Mouse (Mus musculus) myocyte (in vitro differentiated cells): Measurements from ENCODE around the gene Mul1.

Source experiments
- CEBPB ChIP-seq: IDR thresholded peaks from 2 replicates; pipeline ENCODE4 v1.6.1; 2011; ENCODE audit warnings: mild to moderate bottlenecking, moderate library complexity; ENCODE audit not compliant: poor library complexity, insufficient read depth, severe bottlenecking
- E2F4 ChIP-seq: IDR thresholded peaks from one replicate; pipeline ENCODE4 v1.6.1; 2011; ENCODE audit warnings: mild to moderate bottlenecking, control low read depth, moderate library complexity; ENCODE audit not compliant: insufficient read depth
- MAX ChIP-seq: IDR thresholded peaks from one replicate; pipeline ENCODE4 v1.6.1; 2011; ENCODE audit warnings: low read depth, mild to moderate bottlenecking, control low read depth
- MYOD1 ChIP-seq, 3 experiments: IDR thresholded peaks; one replicate each; pipeline ENCODE4 v1.6.1; 2011; ENCODE audit warnings: control low read depth in 2 of 3, low read depth in 2 of 3, mild to moderate bottlenecking in 2 of 3, moderate library complexity in 1 of 3; ENCODE audit not compliant: insufficient read length in 2 of 3, control insufficient read depth in 1 of 3
- MYOG ChIP-seq, 3 experiments: IDR thresholded peaks; one replicate each; pipeline ENCODE4 v1.6.1; 2011; ENCODE audit warnings: control low read depth in 2 of 3, low read depth in 2 of 3, mild to moderate bottlenecking in 2 of 3; ENCODE audit not compliant: insufficient read length in 2 of 3, control insufficient read depth in 1 of 3, insufficient read depth in 1 of 3
- POLR2A ChIP-seq: IDR thresholded peaks from one replicate; pipeline ENCODE4 v1.6.1; 2011; ENCODE audit warnings: low read depth, mild to moderate bottlenecking, control low read depth, moderate library complexity; ENCODE audit not compliant: insufficient read length
- POLR2AphosphoS2 ChIP-seq: IDR thresholded peaks from one replicate; pipeline ENCODE4 v1.6.1; 2011; ENCODE audit warnings: low read depth, control low read depth; ENCODE audit not compliant: insufficient read length
- REST ChIP-seq: IDR thresholded peaks from one replicate; pipeline ENCODE4 v1.6.1; 2011; ENCODE audit warnings: mild to moderate bottlenecking, control low read depth, moderate library complexity; ENCODE audit not compliant: insufficient read depth, insufficient read length
- SRF ChIP-seq: IDR thresholded peaks from one replicate; pipeline ENCODE4 v1.6.1; 2011; ENCODE audit warnings: low read depth; ENCODE audit not compliant: control insufficient read depth, insufficient read length
- TCF12 ChIP-seq: IDR thresholded peaks from one replicate; pipeline ENCODE4 v1.6.1; 2011; ENCODE audit warnings: mild to moderate bottlenecking, control low read depth; ENCODE audit not compliant: poor library complexity, insufficient read depth, severe bottlenecking
- TCF3 ChIP-seq: IDR thresholded peaks from one replicate; pipeline ENCODE4 v1.6.1; 2011; ENCODE audit warnings: low read depth, control low read depth; ENCODE audit not compliant: insufficient read length
- USF1 ChIP-seq: IDR thresholded peaks from one replicate; pipeline ENCODE4 v1.6.1; 2011; ENCODE audit warnings: low read depth, mild to moderate bottlenecking, control low read depth, moderate library complexity

DNA sequence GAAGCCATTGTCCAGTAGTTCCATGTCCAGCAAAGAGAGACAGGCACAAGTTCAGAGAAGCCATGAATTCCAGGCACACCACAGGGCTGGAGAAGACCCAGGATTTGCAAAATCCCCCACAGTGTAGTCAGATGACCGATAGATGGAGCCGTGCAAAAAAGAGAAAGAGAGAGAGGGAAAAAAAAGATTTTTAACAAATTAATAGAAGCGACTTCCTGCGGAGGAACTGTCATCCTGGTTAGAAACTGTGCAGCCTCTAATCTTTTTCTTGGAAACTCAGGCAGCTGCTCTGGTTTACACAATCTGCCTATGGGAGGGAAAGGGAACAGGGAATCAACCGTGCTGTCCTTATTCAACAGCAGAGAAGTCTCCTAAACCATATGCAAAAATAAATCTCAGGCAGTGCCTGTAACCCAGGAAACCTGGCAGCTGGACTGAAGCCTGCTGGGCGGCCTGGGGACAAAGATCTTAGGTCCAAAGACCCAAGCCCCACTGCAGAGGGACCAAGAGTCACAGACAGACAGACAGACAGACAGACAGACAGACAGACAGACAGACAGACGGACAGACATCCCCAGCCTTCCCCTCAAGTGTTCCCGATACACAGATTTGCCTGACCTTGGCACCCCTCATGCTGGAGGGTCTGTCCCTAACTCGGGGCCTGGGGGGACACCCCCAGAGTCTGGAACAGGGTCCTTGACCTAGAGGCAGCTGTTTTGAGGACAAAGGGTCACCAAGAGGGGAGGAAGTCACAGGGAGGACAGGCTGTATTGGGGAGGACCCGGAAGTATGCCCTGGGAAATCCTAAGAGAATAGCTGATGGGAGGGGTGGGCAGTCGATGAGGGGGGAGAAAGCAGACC, 28.7 kb downstream of the Mul1 start:
- TF ChIP-seq E2F4, result no peak
- TF ChIP-seq MYOD1 (IDR thresholded peaks at IDR 0.05; ENCODE audit: control insufficient read depth in 1 of 3, insufficient read length in 2 of 3, low read depth in 2 of 3), result no peak
- TF ChIP-seq TCF12, result no peak
- TF ChIP-seq POLR2AphosphoS2, result no peak
- no peak for TF ChIP-seq POLR2A
- TF ChIP-seq MAX, result no peak
- no peak for TF ChIP-seq SRF
- no peak for TF ChIP-seq TCF3
- no peak for TF ChIP-seq MYOG (IDR thresholded peaks at IDR 0.05; ENCODE audit: control insufficient read depth in 1 of 3, insufficient read depth in 1 of 3, insufficient read length in 2 of 3, low read depth in 2 of 3)
- no peak for TF ChIP-seq USF1
- TF ChIP-seq REST, result no peak
- no peak for TF ChIP-seq CEBPB
